Mouse (Mus musculus) brain, adult 2 months (tissue): ENCODE measurements at regions not wholly inside any gene's neighbourhood (a gene's known extent, or its start where the extent isn't known, plus 50 kb on each side); places are given as distances from the start of the nearest gene placed in this dataset.

Experiments
- DNase-seq: peaks from one replicate; pipeline ENCODE4 v3.0.0; 2011; ENCODE audit warnings: low read depth, low spot score

- no peak for DNase-seq
Measured at GRCm38 (mm10) chr9:81567106-81567505, 66.5 kb downstream of the Htr1b start.

GRCm38 (mm10) chr9:81538354-81538753, 95.3 kb downstream of the Htr1b start:
- peak; percentile 63 for DNase-seq
